Mouse (Mus musculus): ENCODE measurements around the gene Cks2. TPM values are rescaled to one million over a fixed set of nuclear protein-coding genes. Genes with fewer than 3 reads are reported as not detected.
A peak's percentile ranks its signal among the peaks of the same experiment; 100 is the strongest.

Cks2 gene
- polyA plus RNA-seq, 1 experiment from 2014 or later, result 285 TPM

GRCm38 (mm10) chr13:51611060-51611459, 34.0 kb upstream of the Cks2 start:
- 28% methylated on average over 9 of the region's 9 CpGs for WGBS
- Histone ChIP-seq H3K4me3 (ENCODE audit: low read depth, low read length) (no peak overlapping the region), H3K36me3 (ENCODE audit: control insufficient read depth, insufficient read depth, low read length) (no peaks in the 10 kb centered on the region)

GRCm38 (mm10) chr13:51611500-51611899, 33.5 kb upstream of the Cks2 start:
- Histone ChIP-seq H3K9me3 (ENCODE audit: control insufficient read depth, low read length) (no peaks in the 10 kb centered on the region), H3K4me2 (ENCODE audit: low read depth, low read length) (peak overlapping the region; percentile 15; the same call in 1 of the 2 replicates), H3K36me3 (ENCODE audit: control insufficient read depth, insufficient read depth, low read length) (no peaks in the 10 kb centered on the region), H3K9ac (ENCODE audit: low read depth, low read length) (no peak overlapping the region), H3K4me3 (ENCODE audit: low read depth, low read length) (no peak overlapping the region), H3K27me3 (replicated peaks; ENCODE audit: control insufficient read depth, insufficient read depth, low read length) (no peaks in the 10 kb centered on the region), H3K27ac (replicated peaks; ENCODE audit: low read depth, low read length) (no peak overlapping the region), H3K4me1 (ENCODE audit: control insufficient read depth, insufficient read depth, low read length) (0 out of 2 replicates have a peak, but pooled peaks cover 12% of the 10 kb centered on the region)
- DNase-seq (ENCODE audit: low spot score), result peak; percentile 29
- no peak for ATAC-seq (ENCODE audit: low read depth)
- 43% methylated on average over 5 of the region's 5 CpGs for WGBS

More at GRCm38 (mm10) chr13:51611060-51611459, 34.0 kb upstream of the Cks2 start:
- DNase-seq (ENCODE audit: low spot score) (peak; percentile 43), ATAC-seq (ENCODE audit: low read depth) (no peak)
- Histone ChIP-seq H3K9ac (ENCODE audit: low read depth, low read length) (no peak overlapping the region), H3K4me2 (ENCODE audit: low read depth, low read length) (peak overlapping the region; percentile 15; the same call in 1 of the 2 replicates), H3K27ac (replicated peaks; ENCODE audit: low read depth, low read length) (no peak overlapping the region), H3K27me3 (replicated peaks; ENCODE audit: control insufficient read depth, insufficient read depth, low read length) (no peaks in the 10 kb centered on the region), H3K9me3 (ENCODE audit: control insufficient read depth, low read length) (no peaks in the 10 kb centered on the region), H3K4me1 (ENCODE audit: control insufficient read depth, insufficient read depth, low read length) (0 out of 2 replicates have a peak, but pooled peaks cover 9% of the 10 kb centered on the region)

GRCm38 (mm10) chr13:51615815-51616214, 29.2 kb upstream of the Cks2 start:
- Histone ChIP-seq H3K4me3 (ENCODE audit: low read depth, low read length) (no peak overlapping the region), H3K27me3 (replicated peaks; ENCODE audit: control insufficient read depth, insufficient read depth, low read length) (no peaks in the 10 kb centered on the region), H3K4me1 (ENCODE audit: control insufficient read depth, insufficient read depth, low read length) (peaks cover 17% of the 10 kb centered on the region; the same call in 1 of the 2 replicates), H3K9me3 (ENCODE audit: control insufficient read depth, low read length) (no peaks in the 10 kb centered on the region), H3K4me2 (ENCODE audit: low read depth, low read length) (no peak overlapping the region), H3K27ac (replicated peaks; ENCODE audit: low read depth, low read length) (no peak overlapping the region), H3K9ac (ENCODE audit: low read depth, low read length) (no peak overlapping the region), H3K36me3 (ENCODE audit: control insufficient read depth, insufficient read depth, low read length) (no peaks in the 10 kb centered on the region)
- DNase-seq (ENCODE audit: low spot score) (no peak), ATAC-seq (ENCODE audit: low read depth) (no peak)
- WGBS, result 45% methylated on average over 10 of the region's 10 CpGs

- DNase-seq (ENCODE audit: low spot score), result peak; percentile 67
Measured at GRCm38 (mm10) chr13:51616417-51617044, 28.5 kb upstream of the Cks2 start.

GRCm38 (mm10) chr13:51617306-51617705, 27.7 kb upstream of the Cks2 start:
- ATAC-seq (ENCODE audit: low read depth) (no peak), DNase-seq (ENCODE audit: low spot score) (no peak)
- no peaks in the 10 kb centered on the region for H3K27me3 ChIP-seq (replicated peaks; ENCODE audit: control insufficient read depth, insufficient read depth, low read length)
- no peak overlapping the region for H3K9ac ChIP-seq (ENCODE audit: low read depth, low read length)
- 39% methylated on average over 1 of the region's 1 CpGs for WGBS
- no peak overlapping the region for H3K27ac ChIP-seq (replicated peaks; ENCODE audit: low read depth, low read length)
- H3K36me3 ChIP-seq (ENCODE audit: control insufficient read depth, insufficient read depth, low read length), result no peaks in the 10 kb centered on the region
- peaks cover 15% of the 10 kb centered on the region; the same call in 1 of the 2 replicates for H3K4me1 ChIP-seq (ENCODE audit: control insufficient read depth, insufficient read depth, low read length)
- no peak overlapping the region for H3K4me3 ChIP-seq (ENCODE audit: low read depth, low read length)
- no peaks in the 10 kb centered on the region for H3K9me3 ChIP-seq (ENCODE audit: control insufficient read depth, low read length)
- no peak overlapping the region for H3K4me2 ChIP-seq (ENCODE audit: low read depth, low read length)

More at GRCm38 (mm10) chr13:51616417-51617044, 28.5 kb upstream of the Cks2 start:
- Histone ChIP-seq H3K9me3 (ENCODE audit: control insufficient read depth, low read length) (no peaks in the 10 kb centered on the region), H3K4me1 (ENCODE audit: control insufficient read depth, insufficient read depth, low read length) (peaks cover 15% of the 10 kb centered on the region; the same call in 1 of the 2 replicates), H3K36me3 (ENCODE audit: control insufficient read depth, insufficient read depth, low read length) (no peaks in the 10 kb centered on the region), H3K4me2 (ENCODE audit: low read depth, low read length) (peak overlapping the region; percentile 31; the same call in 1 of the 2 replicates), H3K27me3 (replicated peaks; ENCODE audit: control insufficient read depth, insufficient read depth, low read length) (no peaks in the 10 kb centered on the region), H3K4me3 (ENCODE audit: low read depth, low read length) (no peak overlapping the region), H3K27ac (replicated peaks; ENCODE audit: low read depth, low read length) (no peak overlapping the region), H3K9ac (ENCODE audit: low read depth, low read length) (no peak overlapping the region)
- WGBS, result 10% methylated on average over 12 of the region's 12 CpGs
- peak; percentile 60; the same call in 1 of the 2 replicates for ATAC-seq (ENCODE audit: low read depth)

GRCm38 (mm10) chr13:51617861-51618260, 27.2 kb upstream of the Cks2 start:
- 19% methylated on average over 6 of the region's 6 CpGs for WGBS
- ATAC-seq (ENCODE audit: low read depth), result no peak

GRCm38 (mm10) chr13:51618602-51619001, 26.4 kb upstream of the Cks2 start:
- DNase-seq (ENCODE audit: low spot score) (no peak), ATAC-seq (ENCODE audit: low read depth) (no peak)
- H3K4me2 ChIP-seq (ENCODE audit: low read depth, low read length), result no peak overlapping the region
- WGBS, result 6% methylated on average over 5 of the region's 9 CpGs
- no peak overlapping the region for H3K9ac ChIP-seq (ENCODE audit: low read depth, low read length)
- H3K36me3 ChIP-seq (ENCODE audit: control insufficient read depth, insufficient read depth, low read length), result no peaks in the 10 kb centered on the region
- no peaks in the 10 kb centered on the region for H3K27me3 ChIP-seq (replicated peaks; ENCODE audit: control insufficient read depth, insufficient read depth, low read length)
- H3K4me3 ChIP-seq (ENCODE audit: low read depth, low read length), result no peak overlapping the region
- H3K9me3 ChIP-seq (ENCODE audit: control insufficient read depth, low read length), result no peaks in the 10 kb centered on the region
- no peak overlapping the region for H3K27ac ChIP-seq (replicated peaks; ENCODE audit: low read depth, low read length)
- peaks cover 15% of the 10 kb centered on the region; the same call in 1 of the 2 replicates for H3K4me1 ChIP-seq (ENCODE audit: control insufficient read depth, insufficient read depth, low read length)

More at GRCm38 (mm10) chr13:51617861-51618260, 27.2 kb upstream of the Cks2 start:
- H3K9me3 ChIP-seq (ENCODE audit: control insufficient read depth, low read length), result no peaks in the 10 kb centered on the region
- peaks cover 15% of the 10 kb centered on the region; the same call in 1 of the 2 replicates for H3K4me1 ChIP-seq (ENCODE audit: control insufficient read depth, insufficient read depth, low read length)
- peak; percentile 76 for DNase-seq (ENCODE audit: low spot score)
- no peak overlapping the region for H3K4me2 ChIP-seq (ENCODE audit: low read depth, low read length)
- no peak overlapping the region for H3K27ac ChIP-seq (replicated peaks; ENCODE audit: low read depth, low read length)
- H3K4me3 ChIP-seq (ENCODE audit: low read depth, low read length), result no peak overlapping the region
- H3K9ac ChIP-seq (ENCODE audit: low read depth, low read length), result no peak overlapping the region
- no peaks in the 10 kb centered on the region for H3K36me3 ChIP-seq (ENCODE audit: control insufficient read depth, insufficient read depth, low read length)
- H3K27me3 ChIP-seq (replicated peaks; ENCODE audit: control insufficient read depth, insufficient read depth, low read length), result no peaks in the 10 kb centered on the region

- no peak for ATAC-seq (ENCODE audit: low read depth)
- 81% methylated on average over 5 of the region's 5 CpGs for WGBS
Measured at GRCm38 (mm10) chr13:51622626-51623025, 22.4 kb upstream of the Cks2 start.

GRCm38 (mm10) chr13:51623678-51624077, 21.4 kb upstream of the Cks2 start:
- Histone ChIP-seq H3K4me1 (ENCODE audit: control insufficient read depth, insufficient read depth, low read length) (no peaks in the 10 kb centered on the region), H3K4me2 (ENCODE audit: low read depth, low read length) (no peak overlapping the region), H3K4me3 (ENCODE audit: low read depth, low read length) (no peak overlapping the region), H3K36me3 (ENCODE audit: control insufficient read depth, insufficient read depth, low read length) (no peaks in the 10 kb centered on the region), H3K9ac (ENCODE audit: low read depth, low read length) (no peak overlapping the region), H3K9me3 (ENCODE audit: control insufficient read depth, low read length) (no peaks in the 10 kb centered on the region), H3K27ac (replicated peaks; ENCODE audit: low read depth, low read length) (no peak overlapping the region), H3K27me3 (replicated peaks; ENCODE audit: control insufficient read depth, insufficient read depth, low read length) (no peaks in the 10 kb centered on the region)
- DNase-seq (ENCODE audit: low spot score) (no peak), ATAC-seq (ENCODE audit: low read depth) (no peak)
- 77% methylated on average over 2 of the region's 2 CpGs for WGBS

More at GRCm38 (mm10) chr13:51622626-51623025, 22.4 kb upstream of the Cks2 start:
- no peak for DNase-seq (ENCODE audit: low spot score)
- no peaks in the 10 kb centered on the region for H3K9me3 ChIP-seq (ENCODE audit: control insufficient read depth, low read length)
- H3K4me1 ChIP-seq (ENCODE audit: control insufficient read depth, insufficient read depth, low read length), result no peaks in the 10 kb centered on the region
- no peak overlapping the region for H3K4me3 ChIP-seq (ENCODE audit: low read depth, low read length)
- H3K27ac ChIP-seq (replicated peaks; ENCODE audit: low read depth, low read length), result no peak overlapping the region
- H3K9ac ChIP-seq (ENCODE audit: low read depth, low read length), result no peak overlapping the region
- no peaks in the 10 kb centered on the region for H3K27me3 ChIP-seq (replicated peaks; ENCODE audit: control insufficient read depth, insufficient read depth, low read length)
- H3K36me3 ChIP-seq (ENCODE audit: control insufficient read depth, insufficient read depth, low read length), result no peaks in the 10 kb centered on the region
- H3K4me2 ChIP-seq (ENCODE audit: low read depth, low read length), result no peak overlapping the region
